Mouse (Mus musculus): ENCODE data around the gene Angel2.

DNA sequence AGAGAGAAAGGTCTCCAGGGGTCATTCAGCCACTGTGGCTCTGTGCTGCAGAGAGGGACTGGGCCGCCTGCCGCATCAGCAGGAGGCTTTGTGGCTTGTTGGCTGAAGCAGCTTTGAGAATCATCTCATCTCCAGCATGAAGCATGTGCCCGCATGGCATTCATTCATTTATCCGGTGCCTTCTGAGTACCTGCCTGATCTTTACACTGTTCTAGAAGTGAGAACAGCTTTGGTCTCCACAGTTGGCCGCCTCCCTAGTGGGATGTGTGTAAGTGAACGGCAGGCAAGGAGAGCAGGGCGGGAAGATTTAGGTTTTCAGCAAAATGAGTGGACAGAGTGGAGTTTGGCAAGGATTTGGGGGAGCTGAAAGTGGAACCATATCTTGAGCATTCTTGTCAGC is 14.9 kb downstream of the Angel2 start:
- no peak for TF ChIP-seq USF1 (IDR thresholded peaks at IDR 0.05; ENCODE audit: low read depth)
- no peak for TF ChIP-seq POLR2A (IDR thresholded peaks at IDR 0.05; ENCODE audit: insufficient read length, low read depth)
- TF ChIP-seq MYOG (IDR thresholded peaks at IDR 0.05; ENCODE audit: control insufficient read depth in 1 of 3, insufficient read depth in 1 of 3, insufficient read length in 2 of 3, low read depth in 2 of 3), result no peak
- no peak for TF ChIP-seq POLR2AphosphoS2 (IDR thresholded peaks at IDR 0.05; ENCODE audit: insufficient read length, low read depth)
- no peak for TF ChIP-seq CEBPB (IDR thresholded peaks at IDR 0.05; ENCODE audit: insufficient read depth, poor library complexity, severe bottlenecking)
- TF ChIP-seq MAX (IDR thresholded peaks at IDR 0.05; ENCODE audit: low read depth), result no peak
- TF ChIP-seq E2F4 (IDR thresholded peaks at IDR 0.05; ENCODE audit: insufficient read depth), result no peak
- no peak for TF ChIP-seq TCF12 (IDR thresholded peaks at IDR 0.05; ENCODE audit: insufficient read depth, poor library complexity, severe bottlenecking)

All from myocyte (in vitro differentiated cells).